Mouse (Mus musculus) hindbrain, embryonic 14.5 days (tissue): ENCODE data around the gene Fcho1. TPM values are rescaled to one million over a fixed set of nuclear protein-coding genes. Genes with fewer than 3 reads are reported as not detected.

ENCODE experiments used
- ATAC-seq: fragments of 200-750 bp; cut with Nextera tagmentation; 2 replicates; pipeline ENCODE4 v1.8.0; 2017; ENCODE audit warnings: moderate number of reproducible peaks, mild to moderate bottlenecking, moderate TSS enrichment, moderate library complexity; ENCODE audit not compliant: low FRiP score
- DNase-seq: peaks from one replicate; pipeline ENCODE4 v3.0.0-alpha.2; 2015; ENCODE audit warnings: low spot score
- H3K27ac ChIP-seq: fragments of 300-500 bp; sonication (generic); 2 replicates; pipeline ENCODE4 v1.5.1; 2014; ENCODE audit warnings: mild to moderate bottlenecking, moderate library complexity
- H3K27me3 ChIP-seq: fragments of 300-500 bp; sonication (generic); 2 replicates; pipeline ENCODE4 v1.6.1; 2014; ENCODE audit warnings: mild to moderate bottlenecking, low read length, mixed read lengths; ENCODE audit not compliant: control insufficient read depth, insufficient read depth
- H3K36me3 ChIP-seq: fragments of 300-500 bp; sonication (generic); replicated peaks from 2 replicates; pipeline ENCODE4 v1.6.1; 2014; ENCODE audit not compliant: control insufficient read depth, insufficient read depth
- H3K4me1 ChIP-seq: fragments of 300-500 bp; sonication (generic); replicated peaks from 2 replicates; pipeline ENCODE4 v1.6.1; 2014; ENCODE audit warnings: antibody characterized with exemption, low read length, mixed read lengths; ENCODE audit not compliant: control insufficient read depth, insufficient read depth
- H3K4me2 ChIP-seq: fragments of 300-500 bp; sonication (generic); replicated peaks from 2 replicates; pipeline ENCODE4 v1.6.1; 2014; ENCODE audit warnings: mild to moderate bottlenecking, moderate library complexity
- H3K4me3 ChIP-seq: fragments of 300-500 bp; sonication (generic); replicated peaks from 2 replicates; pipeline ENCODE4 v1.5.1; 2014; ENCODE audit warnings: mild to moderate bottlenecking, low read length
- H3K9ac ChIP-seq: fragments of 300-500 bp; sonication (generic); 2 replicates; pipeline ENCODE4 v1.6.1; 2014
- H3K9me3 ChIP-seq: fragments of 300-500 bp; sonication (generic); 2 replicates; pipeline ENCODE4 v1.6.1; 2016; ENCODE audit warnings: low read length; ENCODE audit not compliant: control insufficient read depth
- WGBS: fragments of 180-500 bp; shearing (Covaris S2); extraction: QIAGEN DNeasy Blood & Tissue Kit; methylation state at CpG from one replicate; pipeline ENCODE4 v1.1.7; 2014; 5-methylcytosine and 5-hydroxymethylcytosine counted together
- polyA plus RNA-seq: library from polyadenylated mRNA; unstranded; fragments of >200 nt; fragmentation: Nextera tagmentation; extraction: Ambion mirVana; gene quantifications from 2 replicates; pipeline ENCODE4 v1.2.1, GENCODE M21; 2014

The Fcho1 gene
- polyA plus RNA-seq, 1 experiment from 2014 or later, result 57.3 TPM

DNA sequence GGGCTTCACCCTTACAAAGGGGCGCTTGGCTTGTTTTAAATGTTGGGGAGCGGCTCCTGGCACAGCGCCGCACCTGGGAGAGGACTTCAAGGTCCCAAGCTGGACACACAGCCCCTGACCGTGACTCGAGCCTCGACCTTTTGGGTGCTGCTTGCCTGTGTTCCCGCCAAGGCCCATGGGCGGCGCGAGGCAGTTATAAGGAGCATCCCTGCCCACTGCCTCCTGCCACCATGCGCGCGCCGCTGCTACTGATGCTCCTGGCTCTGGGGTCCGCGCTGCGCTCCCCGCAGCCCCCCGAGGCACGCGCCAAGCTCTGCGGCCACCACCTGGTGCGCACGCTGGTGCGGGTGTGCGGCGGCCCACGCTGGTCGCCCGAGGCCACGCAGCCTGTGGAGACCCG lies 36.5 kb downstream of the Fcho1 start, which contains the start of gene Insl3:
Gene Insl3, plus strand, starts transcription at position 187 of the 400 bp plus-strand sequence.
- no peaks in the 10 kb centered on the region for H3K9me3 ChIP-seq
- H3K4me3 ChIP-seq, result no peak within 1 kb of the TSS
- H3K27ac ChIP-seq, result no peak within 1 kb of the TSS
- 7% methylated on average over 33 of the region's 33 CpGs for WGBS
- no peak for DNase-seq
- no peak within 1 kb of the TSS for H3K9ac ChIP-seq
- H3K4me1 ChIP-seq, result peaks cover 5% of the 10 kb centered on the region; the same call in 1 of the 2 replicates
- no peaks in the 10 kb centered on the region for H3K36me3 ChIP-seq
- H3K27me3 ChIP-seq, result peaks cover 100% of the 10 kb centered on the region
- ATAC-seq, result no peak
- H3K4me2 ChIP-seq, result no peak within 1 kb of the TSS

DNA sequence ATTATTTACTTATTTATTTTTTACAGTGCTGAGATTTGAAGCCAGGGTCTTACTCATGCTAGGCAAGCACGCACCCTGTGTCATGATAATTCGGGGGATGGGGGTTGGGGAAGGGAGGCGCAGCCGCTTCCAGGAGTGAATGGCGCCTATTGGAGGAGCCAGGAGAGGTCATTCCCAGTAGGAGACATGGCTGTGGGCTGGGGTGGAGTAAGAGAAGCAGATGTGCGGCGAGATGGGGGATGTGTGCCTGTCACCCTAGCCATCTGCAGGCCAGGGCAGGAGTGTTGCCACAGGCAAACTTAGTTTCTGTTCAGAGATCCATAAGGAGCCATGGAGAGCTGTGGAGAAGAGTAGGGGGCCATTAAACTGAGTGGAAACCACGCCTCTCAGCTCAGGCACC lies 37.9 kb downstream of the Fcho1 start:
- Histone ChIP-seq H3K27me3 (peaks cover 100% of the 10 kb centered on the region), H3K36me3 (no peaks in the 10 kb centered on the region), H3K9ac (no peak overlapping the region), H3K9me3 (no peaks in the 10 kb centered on the region), H3K4me1 (peaks cover 5% of the 10 kb centered on the region; the same call in 1 of the 2 replicates), H3K4me3 (no peak overlapping the region), H3K27ac (no peak overlapping the region), H3K4me2 (no peak overlapping the region)
- DNase-seq (no peak), ATAC-seq (no peak)
- WGBS, result 2% methylated on average over 8 of the region's 8 CpGs

DNA sequence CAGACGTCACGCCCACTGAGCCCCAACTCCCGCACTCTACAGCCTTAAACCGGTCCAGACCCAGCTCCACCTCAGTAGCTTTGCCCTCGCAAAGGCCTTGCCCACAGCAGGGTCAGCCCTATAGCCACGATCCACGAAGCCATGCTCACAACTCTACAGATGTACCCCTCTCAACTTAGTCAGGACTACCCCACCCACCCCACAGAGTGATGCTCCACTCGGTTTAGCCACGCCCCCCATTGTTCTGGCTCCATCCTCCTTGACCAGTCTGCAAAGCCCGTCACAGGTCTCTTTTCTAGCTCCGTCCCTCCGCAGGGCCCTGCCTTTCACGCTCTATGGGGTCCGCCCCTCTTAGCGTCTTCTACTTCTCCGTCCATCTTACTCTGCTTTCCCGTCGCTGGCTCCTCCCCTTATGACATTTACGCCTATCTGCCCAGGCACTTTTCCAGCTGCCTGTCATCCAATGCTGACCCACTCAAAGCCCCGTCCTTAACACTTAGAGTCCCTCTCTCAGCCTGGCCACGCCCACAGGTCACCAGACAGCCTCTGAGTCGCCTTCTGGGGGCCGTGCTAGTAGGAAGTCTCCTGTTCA lies 39.3 kb downstream of the Fcho1 start:
- H3K4me1 ChIP-seq, result peaks cover 5% of the 10 kb centered on the region; the same call in 1 of the 2 replicates
- ATAC-seq (peak; percentile 67), DNase-seq (no peak)

DNA sequence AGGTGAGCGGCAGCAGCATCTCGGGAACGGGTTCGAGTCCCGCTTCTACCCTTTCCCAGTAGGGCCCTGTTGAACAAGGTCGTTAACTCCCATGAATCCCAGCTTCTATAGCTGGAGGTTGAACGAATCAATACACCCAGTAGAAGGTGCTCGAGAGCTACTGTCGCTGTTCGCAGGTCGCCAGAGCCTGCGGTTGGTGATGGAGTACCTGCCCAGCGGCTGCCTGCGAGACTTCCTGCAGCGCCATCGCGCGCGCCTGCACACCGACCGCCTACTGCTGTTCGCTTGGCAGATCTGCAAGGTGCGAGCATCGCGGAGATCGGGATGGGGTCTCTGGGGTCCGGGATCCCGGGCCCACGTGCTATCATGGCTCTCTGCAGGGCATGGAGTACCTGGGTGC lies 39.9 kb downstream of the Fcho1 start:
- H3K9me3 ChIP-seq, result no peaks in the 10 kb centered on the region
- peak overlapping the region; percentile 44 for H3K4me3 ChIP-seq
- ATAC-seq, result peak; percentile 61
- peaks cover 5% of the 10 kb centered on the region; the same call in 1 of the 2 replicates for H3K4me1 ChIP-seq
- H3K27ac ChIP-seq, result no peak overlapping the region
- DNase-seq, result peak; percentile 70
- H3K27me3 ChIP-seq, result peaks cover 100% of the 10 kb centered on the region
- H3K36me3 ChIP-seq, result no peaks in the 10 kb centered on the region
- H3K4me2 ChIP-seq, result peak overlapping the region; percentile 73
- 3% methylated on average over 29 of the region's 29 CpGs for WGBS
- peak overlapping the region; percentile 65 for H3K9ac ChIP-seq

More for the DNA sequence above, 39.3 kb downstream of the Fcho1 start:
- H3K36me3 ChIP-seq, result no peaks in the 10 kb centered on the region
- H3K4me2 ChIP-seq, result peak overlapping the region; percentile 73
- WGBS, result 4% methylated on average over 23 of the region's 23 CpGs
- no peaks in the 10 kb centered on the region for H3K9me3 ChIP-seq
- H3K27me3 ChIP-seq, result peaks cover 100% of the 10 kb centered on the region
- H3K27ac ChIP-seq, result no peak overlapping the region
- H3K9ac ChIP-seq, result peak overlapping the region; percentile 65
- H3K4me3 ChIP-seq, result peak overlapping the region; percentile 44

DNA sequence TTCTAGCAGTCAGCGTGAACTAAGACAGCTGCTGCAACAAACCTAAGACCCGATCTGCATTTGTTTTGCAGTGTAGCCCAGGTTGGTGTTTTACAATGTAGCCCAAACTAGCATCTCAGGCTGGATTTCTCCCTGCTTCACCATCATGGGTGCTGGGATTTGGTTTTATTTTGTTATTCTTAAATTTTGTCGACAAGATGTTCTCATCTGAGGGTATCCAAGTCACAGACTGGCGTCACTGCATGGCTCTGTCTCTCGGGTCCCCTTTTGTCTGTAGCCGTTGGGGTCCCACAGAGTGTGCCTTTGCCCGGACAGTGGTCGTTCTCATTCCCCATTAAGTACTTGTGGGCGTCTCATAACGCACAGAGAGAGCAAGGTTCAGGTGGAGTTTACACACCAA lies 40.8 kb downstream of the Fcho1 start:
- H3K36me3 ChIP-seq, result no peaks in the 10 kb centered on the region
- H3K4me3 ChIP-seq, result no peak overlapping the region
- ATAC-seq (no peak), DNase-seq (no peak)
- WGBS, result 22% methylated on average over 10 of the region's 10 CpGs
- H3K27ac ChIP-seq, result no peak overlapping the region
- H3K4me2 ChIP-seq, result no peak overlapping the region
- peaks cover 5% of the 10 kb centered on the region; the same call in 1 of the 2 replicates for H3K4me1 ChIP-seq
- H3K9ac ChIP-seq, result no peak overlapping the region
- peaks cover 100% of the 10 kb centered on the region for H3K27me3 ChIP-seq
- no peaks in the 10 kb centered on the region for H3K9me3 ChIP-seq

DNA sequence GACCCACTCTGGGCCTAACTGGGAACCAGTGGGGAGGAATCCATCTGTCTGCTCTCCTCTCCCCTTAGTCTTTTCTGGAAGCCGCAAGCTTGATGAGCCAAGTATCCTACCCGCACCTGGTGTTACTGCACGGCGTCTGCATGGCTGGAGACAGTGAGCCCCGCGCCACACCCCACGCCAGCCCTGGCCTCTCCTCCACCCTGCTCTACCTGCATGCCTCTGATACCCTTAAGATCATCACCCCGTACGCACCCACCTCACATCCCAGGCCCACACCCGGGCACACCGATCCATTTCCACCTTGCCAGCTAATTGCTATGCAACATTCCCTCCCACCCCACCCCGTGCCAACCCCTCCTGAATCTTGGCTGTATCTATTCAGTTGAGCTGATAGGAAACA lies 42.7 kb downstream of the Fcho1 start:
- Histone ChIP-seq H3K4me3 (no peak overlapping the region), H3K9ac (no peak overlapping the region), H3K27ac (no peak overlapping the region), H3K36me3 (no peaks in the 10 kb centered on the region), H3K9me3 (no peaks in the 10 kb centered on the region), H3K4me1 (peaks cover 9% of the 10 kb centered on the region; the same call in 1 of the 2 replicates), H3K27me3 (peaks cover 100% of the 10 kb centered on the region), H3K4me2 (no peak overlapping the region)
- WGBS, result 57% methylated on average over 12 of the region's 12 CpGs
- ATAC-seq (no peak), DNase-seq (no peak)

DNA sequence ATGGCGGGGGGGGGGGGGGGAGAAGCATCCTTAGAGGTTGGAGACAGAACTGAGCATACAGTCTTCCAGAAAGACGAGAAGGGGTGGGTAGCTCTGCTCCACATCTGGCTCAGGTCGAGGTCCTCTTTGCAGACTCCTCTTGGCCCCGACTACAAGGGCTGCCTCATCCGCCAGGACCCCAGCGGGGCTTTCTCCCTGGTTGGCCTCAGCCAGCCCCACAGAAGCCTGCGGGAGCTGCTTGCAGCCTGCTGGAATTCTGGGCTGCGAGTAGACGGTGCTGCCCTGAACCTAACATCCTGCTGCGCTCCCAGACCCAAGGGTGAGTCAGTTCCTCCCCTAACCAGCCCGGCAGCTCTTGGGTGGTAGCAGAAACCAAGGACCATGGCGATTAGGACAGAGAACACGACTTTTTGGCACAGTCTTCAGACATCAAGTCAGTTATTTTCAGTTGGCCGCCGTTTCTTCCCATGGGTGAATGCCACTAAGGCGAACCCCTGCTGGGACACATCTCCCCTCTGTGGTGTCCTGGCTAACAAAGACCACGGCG lies 44.1 kb downstream of the Fcho1 start:
- ATAC-seq (no peak), DNase-seq (no peak)
- H3K4me2 ChIP-seq, result no peak overlapping the region
- WGBS, result 4% methylated on average over 18 of the region's 18 CpGs
- no peak overlapping the region for H3K4me3 ChIP-seq
- H3K9ac ChIP-seq, result no peak overlapping the region
- peaks cover 99% of the 10 kb centered on the region for H3K27me3 ChIP-seq
- peaks cover 9% of the 10 kb centered on the region; the same call in 1 of the 2 replicates for H3K4me1 ChIP-seq
- no peaks in the 10 kb centered on the region for H3K36me3 ChIP-seq
- H3K27ac ChIP-seq, result no peak overlapping the region
- no peaks in the 10 kb centered on the region for H3K9me3 ChIP-seq

DNA sequence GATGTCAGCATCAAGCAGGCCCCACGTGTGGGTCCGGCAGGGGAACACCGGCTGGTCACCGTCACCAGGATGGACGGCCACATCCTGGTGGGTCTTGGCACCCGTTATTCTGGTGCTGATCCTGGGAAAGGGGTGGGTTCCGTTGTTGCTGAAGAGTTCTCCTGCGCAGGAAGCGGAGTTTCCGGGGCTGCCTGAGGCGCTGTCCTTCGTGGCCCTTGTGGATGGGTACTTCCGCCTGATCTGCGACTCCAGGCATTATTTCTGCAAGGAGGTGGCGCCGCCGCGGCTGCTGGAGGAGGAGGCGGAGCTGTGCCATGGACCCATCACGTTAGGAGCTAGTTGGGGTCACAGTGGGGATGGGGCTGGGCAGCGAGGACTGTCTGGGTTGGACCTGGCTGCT lies 45.0 kb downstream of the Fcho1 start:
- H3K9me3 ChIP-seq, result no peaks in the 10 kb centered on the region
- no peak overlapping the region for H3K4me2 ChIP-seq
- DNase-seq (no peak), ATAC-seq (no peak)
- H3K4me3 ChIP-seq, result no peak overlapping the region
- no peaks in the 10 kb centered on the region for H3K36me3 ChIP-seq
- peaks cover 4% of the 10 kb centered on the region; the same call in 1 of the 2 replicates for H3K4me1 ChIP-seq
- H3K27ac ChIP-seq, result no peak overlapping the region
- no peak overlapping the region for H3K9ac ChIP-seq
- 5% methylated on average over 21 of the region's 21 CpGs for WGBS
- H3K27me3 ChIP-seq, result peaks cover 89% of the 10 kb centered on the region

DNA sequence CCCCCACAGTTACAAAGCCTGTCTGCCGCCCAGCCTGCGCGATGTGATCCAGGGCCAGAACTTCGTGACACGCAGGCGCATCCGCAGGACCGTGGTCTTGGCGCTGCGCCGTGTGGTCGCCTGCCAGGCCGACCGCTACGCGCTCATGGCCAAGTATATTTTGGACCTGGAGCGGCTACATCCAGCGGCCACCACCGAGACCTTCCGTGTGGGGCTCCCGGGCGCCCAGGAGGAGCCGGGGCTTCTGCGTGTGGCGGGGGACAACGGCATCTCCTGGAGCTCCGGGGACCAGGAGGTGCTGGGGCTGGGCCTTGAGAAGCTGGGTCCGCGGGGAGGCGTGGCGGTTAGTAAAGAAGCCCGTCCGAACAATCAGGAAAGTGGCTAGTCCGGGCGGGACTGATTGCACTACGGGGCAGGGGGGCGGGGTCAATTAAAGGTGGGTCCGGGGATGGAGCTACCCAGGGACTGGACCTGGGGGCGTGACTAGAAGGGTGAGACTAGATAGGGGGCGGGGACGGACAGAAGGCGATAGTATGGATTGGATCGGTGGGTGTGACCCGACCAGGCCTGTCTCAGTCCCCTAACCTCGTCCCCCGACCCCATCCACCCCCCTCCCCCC lies 45.9 kb downstream of the Fcho1 start:
- Histone ChIP-seq H3K9ac (0 out of 2 replicates have a peak overlapping the region, but pooled peaks have one; percentile 17), H3K36me3 (no peaks in the 10 kb centered on the region), H3K9me3 (no peaks in the 10 kb centered on the region), H3K4me3 (peak overlapping the region; percentile 26), H3K27ac (no peak overlapping the region), H3K4me1 (peaks cover 4% of the 10 kb centered on the region; the same call in 1 of the 2 replicates), H3K4me2 (peak overlapping the region; percentile 51), H3K27me3 (peaks cover 85% of the 10 kb centered on the region)
- DNase-seq, result no peak
- ATAC-seq, result no peak; the same call in 1 of the 2 replicates
- 2% methylated on average over 46 of the region's 46 CpGs for WGBS
